Mouse (Mus musculus) T-helper 1 cell (primary cell): Measurements from ENCODE around the gene Tbc1d16.

Experiments
- in situ Hi-C: fragments of 300-600 bp; cut with MboI, MseI; formaldehyde crosslinking; loops from one replicate; pipeline ENCODE4 v1.15.1; 2025; ENCODE audit warnings: high pct_unique_total_duplicates

The Tbc1d16 gene

GRCm38 (mm10) chr11:119144801-119145475 is 83.4 kb downstream of the Tbc1d16 start:
- in situ Hi-C loops, result no loop called here

DNA sequence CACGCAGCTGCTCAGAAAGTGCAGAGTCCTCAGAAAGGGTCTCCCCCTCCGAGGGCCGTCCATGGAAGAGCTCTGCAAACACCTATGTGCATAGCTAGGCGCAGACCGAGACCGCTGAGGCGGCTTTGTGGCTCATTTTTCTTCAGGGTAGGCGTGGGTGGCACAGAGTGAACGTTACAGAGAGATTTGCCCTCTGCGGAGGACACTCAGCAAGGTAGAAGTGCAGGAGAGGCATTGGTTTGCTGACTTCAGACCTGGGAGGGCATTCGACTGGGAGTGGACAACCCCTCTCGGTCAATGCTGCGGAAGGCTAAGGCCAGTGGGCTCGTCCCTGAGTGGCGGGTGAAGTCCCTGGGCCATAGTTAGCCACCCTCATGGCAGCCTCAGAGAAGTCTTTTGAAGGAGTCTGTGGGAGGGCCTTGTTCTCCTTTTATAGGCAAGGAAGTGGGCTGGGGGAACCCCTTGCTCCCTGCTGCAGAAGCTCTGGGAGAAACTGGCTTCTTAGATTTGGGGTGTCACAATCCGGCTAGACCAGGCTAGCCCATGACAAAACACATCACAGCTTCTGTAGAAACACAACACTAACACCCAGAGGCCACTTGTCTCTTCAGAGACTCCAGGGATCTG is 84.8 kb downstream of the Tbc1d16 start:
- in situ Hi-C loops, result no loop called here

- in situ Hi-C loops, result no loop called here
Observed at GRCm38 (mm10) chr11:119142615-119143014, 85.7 kb downstream of the Tbc1d16 start.

DNA sequence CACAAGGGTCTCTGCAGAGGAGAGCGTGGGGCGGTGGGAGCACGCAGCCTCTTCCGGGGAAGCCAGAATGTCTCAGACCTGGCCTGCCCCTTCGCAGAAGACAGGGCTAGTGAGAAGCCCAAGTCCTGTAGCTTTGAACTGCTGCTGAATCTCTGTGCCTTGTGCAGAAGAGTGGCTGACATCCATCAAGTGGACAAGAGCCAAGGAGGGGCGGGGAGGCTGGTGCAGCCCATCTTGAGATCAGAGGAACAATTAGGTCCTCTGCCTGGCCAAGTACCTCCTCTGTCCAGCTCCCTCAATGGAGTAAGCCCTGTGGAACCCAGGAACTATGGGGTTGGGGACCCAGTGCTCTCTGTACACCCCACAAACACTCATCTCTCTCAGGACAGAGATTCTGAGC is 89.3 kb downstream of the Tbc1d16 start:
- in situ Hi-C loops, result no loop called here

DNA sequence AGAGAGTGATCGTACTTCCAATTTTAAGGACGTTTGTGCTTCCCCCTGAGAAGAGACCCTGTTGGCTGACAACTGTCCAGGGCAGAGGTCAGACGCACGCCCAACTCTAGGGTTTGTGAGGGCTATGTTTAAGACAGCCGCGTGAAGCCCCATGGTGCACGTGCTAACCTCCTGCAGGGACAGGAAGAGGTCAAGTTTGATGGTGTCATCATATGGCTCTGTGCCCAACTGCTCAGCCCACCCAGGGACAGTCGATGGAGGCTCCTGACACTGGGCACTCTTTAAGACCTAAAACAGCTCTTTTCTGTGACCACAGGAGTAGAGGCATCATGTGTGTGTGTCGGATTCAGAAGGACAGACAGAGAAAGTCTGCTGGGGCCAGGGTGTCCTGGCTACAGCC is 90.1 kb downstream of the Tbc1d16 start:
- in situ Hi-C loops, result no loop called here

DNA sequence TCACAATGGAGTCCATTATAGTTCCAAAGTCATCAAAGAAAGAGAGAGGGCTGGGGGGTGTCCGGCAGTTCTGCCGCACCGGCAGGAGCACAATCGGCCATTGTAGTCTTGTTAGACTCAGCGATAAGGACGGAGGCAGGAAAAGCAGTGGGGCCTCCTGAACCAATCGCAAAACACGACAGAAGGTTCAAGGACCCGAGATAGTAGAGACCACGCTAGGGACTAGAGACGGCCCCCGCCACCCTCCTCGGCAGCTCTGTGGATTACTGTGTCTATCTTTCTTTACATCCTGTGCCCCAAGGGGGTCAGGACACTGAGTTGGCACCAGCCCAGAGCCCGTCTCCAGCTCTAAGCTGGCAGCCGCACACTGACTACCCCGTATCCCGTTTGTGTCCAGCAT is 93.7 kb downstream of the Tbc1d16 start:
- in situ Hi-C loops, result no loop called here

DNA sequence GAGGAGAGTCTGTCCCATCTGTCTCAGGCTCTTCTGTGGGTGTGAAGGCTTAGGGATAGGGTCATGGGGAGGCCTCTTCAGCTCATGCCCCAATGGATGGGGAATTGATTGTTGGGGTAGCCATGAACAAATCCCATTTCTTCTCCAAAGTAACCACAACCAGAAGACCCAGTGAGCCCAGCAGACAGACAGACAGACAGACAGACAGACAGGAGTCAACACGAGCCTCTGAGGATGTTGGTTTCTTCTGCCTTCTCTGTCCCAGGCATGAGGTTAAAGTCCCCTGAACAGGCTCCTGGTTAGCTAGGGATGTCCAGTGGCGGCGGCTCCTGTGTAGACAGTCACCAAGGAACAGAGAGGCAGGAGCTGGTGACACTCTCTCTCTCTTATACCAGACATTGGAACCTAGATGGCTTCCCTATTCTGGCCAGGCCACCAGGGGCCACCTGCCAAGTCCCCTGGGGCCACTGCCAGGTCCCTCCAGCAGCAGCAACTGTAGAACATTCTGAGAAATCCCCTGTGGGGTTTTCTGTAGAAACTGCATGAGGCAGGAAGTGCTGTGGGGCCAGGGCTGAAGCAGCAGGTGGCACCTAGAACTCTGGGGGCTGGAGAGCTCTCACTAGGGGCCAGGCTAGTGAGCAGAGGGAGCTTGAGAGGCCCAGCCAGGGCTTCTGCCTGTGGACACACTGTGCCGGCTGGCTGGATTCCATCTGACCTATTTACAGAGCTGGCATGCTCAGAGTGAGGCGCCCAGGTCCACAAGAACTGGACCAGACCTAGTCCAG is 94.7 kb downstream of the Tbc1d16 start:
- in situ Hi-C loops, result no loop called here

- in situ Hi-C loops, result no loop called here
Observed at GRCm38 (mm10) chr11:119132198-119133035, 95.9 kb downstream of the Tbc1d16 start.

DNA sequence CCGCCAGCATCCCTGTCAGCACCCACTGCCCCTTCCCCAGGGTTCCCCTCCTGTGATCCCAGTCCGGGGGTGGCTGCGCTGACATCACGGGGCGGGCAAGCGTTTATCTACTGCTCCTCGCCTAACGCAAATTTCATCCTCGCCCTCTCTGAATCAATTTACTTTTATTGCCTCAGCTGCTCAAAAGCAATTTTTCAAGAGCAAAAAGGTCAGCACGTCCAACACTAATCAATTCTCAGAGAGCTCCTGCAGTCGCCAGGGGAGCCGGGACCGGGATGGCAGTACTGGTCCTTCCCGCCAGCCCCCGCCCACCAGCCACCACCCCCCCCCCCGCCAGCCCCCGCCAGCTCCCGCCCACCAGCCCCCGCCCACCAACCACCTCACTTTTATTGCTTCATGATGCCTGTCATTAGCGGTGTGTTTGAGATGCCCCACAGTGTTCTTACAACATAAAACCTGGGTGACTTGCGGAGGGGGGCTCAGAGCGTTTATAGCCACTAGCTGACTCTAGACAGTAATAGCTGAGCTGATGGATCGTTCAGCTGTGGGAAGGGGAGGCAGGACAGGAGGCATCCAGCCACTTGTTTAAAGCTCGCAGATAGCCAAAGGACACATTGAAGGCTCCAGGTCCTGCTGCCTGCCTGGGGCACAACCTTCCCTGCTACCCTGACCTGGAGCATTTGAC is 98.1 kb downstream of the Tbc1d16 start:
- in situ Hi-C loops, result no loop called here

DNA sequence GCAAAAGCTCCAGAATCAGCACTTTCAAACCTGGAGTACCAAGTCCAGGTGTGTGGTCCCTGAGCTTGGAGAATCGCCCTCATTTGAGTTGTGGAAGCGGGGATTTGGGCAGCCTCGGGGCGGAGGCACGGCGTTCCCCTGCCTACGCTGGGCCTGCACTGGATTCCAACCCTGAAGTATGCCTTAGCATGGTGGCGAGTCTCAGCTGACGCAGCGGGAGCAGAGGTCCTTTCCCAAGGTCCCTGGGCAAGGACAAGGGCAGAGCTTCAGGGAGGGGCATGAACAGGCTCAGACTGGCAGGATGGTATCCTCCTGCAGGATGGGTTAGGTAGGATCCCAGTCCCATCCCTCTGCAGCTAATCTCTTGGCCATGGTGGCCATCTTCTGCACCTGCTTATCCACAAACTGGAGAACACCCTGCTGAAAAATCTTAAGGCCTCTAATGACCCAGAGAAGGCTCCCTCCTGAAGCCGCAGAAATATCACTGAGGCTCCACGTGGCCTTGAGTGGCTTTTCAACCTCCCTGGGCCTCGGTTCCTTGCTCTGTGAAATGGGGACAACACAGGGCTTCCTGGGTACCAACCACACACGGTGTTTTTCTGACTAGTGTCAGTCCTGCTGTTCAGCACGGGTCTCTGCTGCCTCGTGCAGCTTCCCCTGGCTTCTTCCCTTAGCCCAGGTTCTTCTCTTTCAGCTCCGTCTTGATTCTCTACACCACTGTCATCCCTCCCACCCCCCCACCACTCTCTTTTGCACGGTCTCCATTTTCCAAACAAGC is 98.8 kb downstream of the Tbc1d16 start:
- in situ Hi-C loops, result loop anchor here (5.0 kb wide), 1 partner anchor 37 kb away; no protein-coding TSS in a partner anchor

DNA sequence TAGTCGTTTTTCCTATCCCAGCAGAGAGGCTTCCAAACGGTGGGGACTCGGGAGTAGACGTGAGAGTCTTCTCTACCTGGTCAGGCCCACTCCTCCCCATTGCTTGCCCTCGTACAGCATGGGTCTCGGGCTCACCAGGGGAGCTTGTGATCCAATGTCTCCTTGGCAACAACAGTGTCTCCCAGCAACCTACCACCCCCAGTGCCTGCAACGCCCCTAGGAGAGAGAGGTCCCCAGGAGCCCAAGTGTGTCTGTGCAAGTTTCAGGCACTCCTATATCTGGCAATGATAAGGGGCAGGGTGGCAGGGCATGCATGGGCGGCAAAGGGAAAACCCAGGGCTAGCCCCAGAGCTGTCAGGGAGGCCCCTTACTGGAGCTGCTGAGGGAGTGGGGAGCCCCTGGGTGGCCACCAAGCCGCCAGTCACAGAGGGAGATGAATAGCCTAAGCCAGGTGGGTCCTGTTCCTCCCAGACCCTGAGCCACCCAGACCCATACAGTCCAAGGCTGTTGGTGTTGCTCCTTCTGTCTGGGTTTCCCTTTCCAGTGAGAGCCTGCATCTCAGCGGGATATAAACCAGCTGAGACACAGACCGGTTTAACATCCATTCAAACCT is 99.5 kb downstream of the Tbc1d16 start:
- in situ Hi-C loops, result loop anchor here (5.0 kb wide), 1 partner anchor 36 kb away; no protein-coding TSS in a partner anchor

- in situ Hi-C loops, result loop anchor here (5.0 kb wide), 1 partner anchor 36 kb away; no protein-coding TSS in a partner anchor
Observed at GRCm38 (mm10) chr11:119127686-119128473, 100.4 kb downstream of the Tbc1d16 start.

- in situ Hi-C loops, result loop anchor here (5.0 kb wide), 1 partner anchor 35 kb away; no protein-coding TSS in a partner anchor
Observed at GRCm38 (mm10) chr11:119127147-119127546, 101.2 kb downstream of the Tbc1d16 start.

- in situ Hi-C loops, result loop anchor here (5.0 kb wide), 1 partner anchor 34 kb away; no protein-coding TSS in a partner anchor
Observed at GRCm38 (mm10) chr11:119125929-119126861, 102.1 kb downstream of the Tbc1d16 start.

GRCm38 (mm10) chr11:119124536-119124935 is 103.8 kb downstream of the Tbc1d16 start:
- in situ Hi-C loops, result no loop called here

- in situ Hi-C loops, result no loop called here
Observed at GRCm38 (mm10) chr11:119123522-119124319, 104.6 kb downstream of the Tbc1d16 start.

GRCm38 (mm10) chr11:119122396-119122795 is 105.9 kb downstream of the Tbc1d16 start:
- in situ Hi-C loops, result no loop called here
